Mouse (Mus musculus) kidney, adult 18-20 months (tissue): ENCODE data around the gene Lgals4.

Experiments used
- DNase-seq: peaks from one replicate; pipeline ENCODE4 v3.0.0; 2021

The Lgals4 gene

GRCm38 (mm10) chr7:28823932-28824331, 9.7 kb upstream of the Lgals4 start:
- no peak for DNase-seq

GRCm38 (mm10) chr7:28824941-28825685, 8.5 kb upstream of the Lgals4 start, which contains the start of gene Ech1:
TSS of gene Ech1 (plus strand) at chr7:28825217.
- DNase-seq: peak; percentile 94

- DNase-seq: peak; percentile 77
Measured at GRCm38 (mm10) chr7:28825686-28826401, 7.8 kb upstream of the Lgals4 start.

GRCm38 (mm10) chr7:28826402-28826772, 7.3 kb upstream of the Lgals4 start:
- no peak for DNase-seq

GRCm38 (mm10) chr7:28827338-28827737, 6.3 kb upstream of the Lgals4 start:
- peak; percentile 59 for DNase-seq

- no peak for DNase-seq
Measured at GRCm38 (mm10) chr7:28829821-28830220, 3.8 kb upstream of the Lgals4 start.

GRCm38 (mm10) chr7:28830981-28831380, 2.7 kb upstream of the Lgals4 start:
- no peak for DNase-seq

- no peak for DNase-seq
Measured at GRCm38 (mm10) chr7:28831411-28832125, 2.1 kb upstream of the Lgals4 start.

GRCm38 (mm10) chr7:28832137-28832536, 1.5 kb upstream of the Lgals4 start:
- DNase-seq: no peak

- DNase-seq: no peak
Measured at GRCm38 (mm10) chr7:28836936-28837335, 3.3 kb downstream of the Lgals4 start.

- DNase-seq: no peak
Measured at GRCm38 (mm10) chr7:28838331-28838730, 4.7 kb downstream of the Lgals4 start.

GRCm38 (mm10) chr7:28847273-28847672, 13.6 kb downstream of the Lgals4 start:
- no peak for DNase-seq

GRCm38 (mm10) chr7:28849700-28850236, 16.1 kb downstream of the Lgals4 start:
- no peak for DNase-seq

- DNase-seq: no peak
Measured at GRCm38 (mm10) chr7:28850642-28851041, 17.0 kb downstream of the Lgals4 start.

- no peak for DNase-seq
Measured at GRCm38 (mm10) chr7:28859953-28860352, 26.3 kb downstream of the Lgals4 start.

- no peak for DNase-seq
Measured at GRCm38 (mm10) chr7:28860898-28861297, 27.2 kb downstream of the Lgals4 start.

- no peak for DNase-seq
Measured at GRCm38 (mm10) chr7:28862817-28863499, 29.3 kb downstream of the Lgals4 start.

- DNase-seq: no peak
Measured at GRCm38 (mm10) chr7:28863540-28863939, 29.9 kb downstream of the Lgals4 start, which contains the start of gene Lgals7. TSS of gene Lgals7 (plus strand) at chr7:28863853.

GRCm38 (mm10) chr7:28864288-28864750, 30.7 kb downstream of the Lgals4 start:
- DNase-seq: no peak

- peak; percentile 73 for DNase-seq
Measured at GRCm38 (mm10) chr7:28865481-28866300, 32.0 kb downstream of the Lgals4 start.

- no peak for DNase-seq
Measured at GRCm38 (mm10) chr7:28866769-28867507, 33.3 kb downstream of the Lgals4 start.
